Mouse (Mus musculus) forebrain, embryonic 12.5 days (tissue): ENCODE data around the gene Rgl2. TPM values are rescaled to one million over a fixed set of nuclear protein-coding genes. Genes with fewer than 3 reads are reported as not detected.

Experiments used
- ATAC-seq: fragments of 200-750 bp; cut with Nextera tagmentation; 2 replicates; pipeline ENCODE4 v1.8.0; 2017; ENCODE audit warnings: moderate TSS enrichment; ENCODE audit not compliant: low FRiP score
- H3K27ac ChIP-seq: fragments of 300-500 bp; sonication (generic); 2 replicates; pipeline ENCODE4 v1.5.1; 2016; ENCODE audit warnings: mild to moderate bottlenecking
- H3K27me3 ChIP-seq: fragments of 300-500 bp; sonication (generic); 2 replicates; pipeline ENCODE4 v1.6.1; 2016; ENCODE audit warnings: mild to moderate bottlenecking
- H3K36me3 ChIP-seq: fragments of 300-500 bp; sonication (generic); replicated peaks from 2 replicates; pipeline ENCODE4 v1.6.1; 2016; ENCODE audit warnings: mild to moderate bottlenecking
- H3K4me1 ChIP-seq: fragments of 300-500 bp; sonication (generic); 2 replicates; pipeline ENCODE4 v1.6.1; 2016
- H3K4me2 ChIP-seq: fragments of 300-500 bp; sonication (generic); 2 replicates; pipeline ENCODE4 v1.6.1; 2016; ENCODE audit warnings: mild to moderate bottlenecking, moderate library complexity
- H3K4me3 ChIP-seq: fragments of 300-500 bp; sonication (generic); replicated peaks from 2 replicates; pipeline ENCODE4 v1.5.1; 2016; ENCODE audit warnings: mild to moderate bottlenecking
- H3K9ac ChIP-seq: fragments of 300-500 bp; sonication (generic); 2 replicates; pipeline ENCODE4 v1.6.1; 2016; ENCODE audit warnings: mild to moderate bottlenecking
- H3K9me3 ChIP-seq: fragments of 300-500 bp; sonication (generic); 2 replicates; pipeline ENCODE4 v1.6.1; 2016
- WGBS: fragments of 180-500 bp; shearing (Covaris S2); methylation state at CpG from one replicate; pipeline ENCODE4 v1.1.7; 2016; 5-methylcytosine and 5-hydroxymethylcytosine counted together
- polyA plus RNA-seq: library from polyadenylated mRNA; unstranded; fragments of >200 nt; fragmentation: Nextera tagmentation; extraction: Ambion mirVana; gene quantifications from 2 replicates; pipeline ENCODE4 v1.2.1, GENCODE M21; 2016

The Rgl2 gene
- polyA plus RNA-seq, 1 experiment from 2014 or later, result 55.9 TPM

GRCm38 (mm10) chr17:33910346-33911051 is 18.8 kb upstream of the Rgl2 start:
- Histone ChIP-seq H3K27ac (peak overlapping the region; percentile 91; the same call in 1 of the 2 replicates), H3K4me1 (peaks cover 41% of the 10 kb centered on the region), H3K9ac (peak overlapping the region; percentile 87), H3K4me2 (peak overlapping the region; percentile 99), H3K9me3 (no peaks in the 10 kb centered on the region), H3K4me3 (peak overlapping the region; percentile 84), H3K27me3 (no peaks in the 10 kb centered on the region), H3K36me3 (peaks cover 41% of the 10 kb centered on the region)
- ATAC-seq, result no peak
- 57% methylated on average over 11 of the region's 11 CpGs for WGBS

- Histone ChIP-seq H3K9ac (no peak overlapping the region), H3K27me3 (no peaks in the 10 kb centered on the region), H3K4me3 (peak overlapping the region; percentile 84; the same call in 1 of the 2 replicates), H3K4me2 (no peak overlapping the region), H3K36me3 (peaks cover 41% of the 10 kb centered on the region), H3K9me3 (no peaks in the 10 kb centered on the region), H3K27ac (no peak overlapping the region), H3K4me1 (peaks cover 42% of the 10 kb centered on the region)
- WGBS, result 93% methylated on average over 31 of the region's 31 CpGs
- no peak for ATAC-seq
Measured at GRCm38 (mm10) chr17:33911052-33911812, 18.1 kb upstream of the Rgl2 start.

- Histone ChIP-seq H3K27me3 (no peaks in the 10 kb centered on the region), H3K9me3 (no peaks in the 10 kb centered on the region), H3K4me3 (no peak overlapping the region), H3K4me1 (peaks cover 48% of the 10 kb centered on the region), H3K27ac (no peak overlapping the region), H3K9ac (no peak overlapping the region), H3K36me3 (peaks cover 41% of the 10 kb centered on the region), H3K4me2 (no peak overlapping the region)
- no peak for ATAC-seq
- 91% methylated on average over 28 of the region's 28 CpGs for WGBS
Measured at GRCm38 (mm10) chr17:33911813-33912414, 17.4 kb upstream of the Rgl2 start.

- 91% methylated on average over 10 of the region's 10 CpGs for WGBS
- no peak overlapping the region for H3K27ac ChIP-seq
- peaks cover under 1% of the 10 kb centered on the region; the same call in 1 of the 2 replicates for H3K27me3 ChIP-seq
- H3K4me1 ChIP-seq, result peaks cover 50% of the 10 kb centered on the region
- no peak for ATAC-seq
- no peak overlapping the region for H3K4me2 ChIP-seq
- H3K4me3 ChIP-seq, result no peak overlapping the region
- no peaks in the 10 kb centered on the region for H3K9me3 ChIP-seq
- H3K36me3 ChIP-seq, result peaks cover 54% of the 10 kb centered on the region
- no peak overlapping the region for H3K9ac ChIP-seq
Measured at GRCm38 (mm10) chr17:33913264-33913663, 16.1 kb upstream of the Rgl2 start.

- peaks cover 7% of the 10 kb centered on the region; the same call in 1 of the 2 replicates for H3K27me3 ChIP-seq
- no peak overlapping the region for H3K4me2 ChIP-seq
- H3K4me3 ChIP-seq, result no peak overlapping the region
- WGBS, result 96% methylated on average over 8 of the region's 8 CpGs
- no peaks in the 10 kb centered on the region for H3K9me3 ChIP-seq
- H3K9ac ChIP-seq, result no peak overlapping the region
- H3K4me1 ChIP-seq, result peaks cover 53% of the 10 kb centered on the region
- no peak overlapping the region for H3K27ac ChIP-seq
- no peak for ATAC-seq
- peaks cover 56% of the 10 kb centered on the region for H3K36me3 ChIP-seq
Measured at GRCm38 (mm10) chr17:33913905-33914304, 15.4 kb upstream of the Rgl2 start.

GRCm38 (mm10) chr17:33914969-33915391 is 14.4 kb upstream of the Rgl2 start:
- peaks cover 7% of the 10 kb centered on the region; the same call in 1 of the 2 replicates for H3K27me3 ChIP-seq
- peaks cover 56% of the 10 kb centered on the region for H3K36me3 ChIP-seq
- H3K9me3 ChIP-seq, result no peaks in the 10 kb centered on the region
- H3K27ac ChIP-seq, result peak overlapping the region; percentile 36; the same call in 1 of the 2 replicates
- H3K4me1 ChIP-seq, result peaks cover 62% of the 10 kb centered on the region
- H3K4me2 ChIP-seq, result peak overlapping the region; percentile 65
- WGBS, result 74% methylated on average over 13 of the region's 13 CpGs
- H3K4me3 ChIP-seq, result peak overlapping the region; percentile 10; the same call in 1 of the 2 replicates
- ATAC-seq, result no peak
- H3K9ac ChIP-seq, result no peak overlapping the region; the same call in 1 of the 2 replicates

- peak within 1 kb of the TSS; percentile 66 for H3K9ac ChIP-seq
- H3K4me1 ChIP-seq, result peaks cover 60% of the 10 kb centered on the region
- peak; percentile 91 for ATAC-seq
- H3K4me2 ChIP-seq, result peak within 1 kb of the TSS; percentile 65
- peaks cover 56% of the 10 kb centered on the region for H3K36me3 ChIP-seq
- WGBS, result under 1% methylated on average over 34 of the region's 34 CpGs
- H3K9me3 ChIP-seq, result no peaks in the 10 kb centered on the region
- H3K27me3 ChIP-seq, result peaks cover 7% of the 10 kb centered on the region; the same call in 1 of the 2 replicates
- peak within 1 kb of the TSS; percentile 88 for H3K27ac ChIP-seq
- H3K4me3 ChIP-seq, result peak within 1 kb of the TSS; percentile 65
Measured at GRCm38 (mm10) chr17:33915671-33916250, 13.6 kb upstream of the Rgl2 start, which contains the start of the genes Tapbp and Zbtb22. Gene Tapbp, plus strand, starts transcription at chr17:33915899. Gene Zbtb22, plus strand, starts transcription at chr17:33915904.

- H3K27ac ChIP-seq, result peak overlapping the region; percentile 88
Measured at GRCm38 (mm10) chr17:33916294-33916693, 13.0 kb upstream of the Rgl2 start.

GRCm38 (mm10) chr17:33916847-33917655 is 12.3 kb upstream of the Rgl2 start:
- 71% methylated on average over 31 of the region's 31 CpGs for WGBS

More at GRCm38 (mm10) chr17:33916294-33916693, 13.0 kb upstream of the Rgl2 start:
- WGBS, result under 1% methylated on average over 15 of the region's 20 CpGs
- Histone ChIP-seq H3K4me3 (peak overlapping the region; percentile 65), H3K27me3 (peaks cover 7% of the 10 kb centered on the region; the same call in 1 of the 2 replicates), H3K36me3 (peaks cover 52% of the 10 kb centered on the region), H3K4me1 (peaks cover 60% of the 10 kb centered on the region), H3K9me3 (no peaks in the 10 kb centered on the region), H3K4me2 (peak overlapping the region; percentile 65), H3K9ac (peak overlapping the region; percentile 66)
- ATAC-seq, result peak; percentile 18

GRCm38 (mm10) chr17:33917656-33918292 is 11.6 kb upstream of the Rgl2 start:
- WGBS, result 84% methylated on average over 18 of the region's 18 CpGs
- peaks cover 37% of the 10 kb centered on the region for H3K36me3 ChIP-seq
- peaks cover 7% of the 10 kb centered on the region; the same call in 1 of the 2 replicates for H3K27me3 ChIP-seq
- H3K9ac ChIP-seq, result no peak overlapping the region
- no peak overlapping the region for H3K27ac ChIP-seq
- H3K4me2 ChIP-seq, result no peak overlapping the region
- peaks cover 60% of the 10 kb centered on the region for H3K4me1 ChIP-seq
- no peaks in the 10 kb centered on the region for H3K9me3 ChIP-seq
- H3K4me3 ChIP-seq, result no peak overlapping the region; the same call in 1 of the 2 replicates
- ATAC-seq, result no peak

More at GRCm38 (mm10) chr17:33916847-33917655, 12.3 kb upstream of the Rgl2 start:
- no peak for ATAC-seq
- H3K27ac ChIP-seq, result no peak overlapping the region
- peak overlapping the region; percentile 65 for H3K4me2 ChIP-seq
- H3K4me1 ChIP-seq, result peaks cover 60% of the 10 kb centered on the region
- peak overlapping the region; percentile 65 for H3K4me3 ChIP-seq
- peaks cover 44% of the 10 kb centered on the region for H3K36me3 ChIP-seq
- H3K27me3 ChIP-seq, result peaks cover 7% of the 10 kb centered on the region; the same call in 1 of the 2 replicates
- H3K9ac ChIP-seq, result peak overlapping the region; percentile 66
- no peaks in the 10 kb centered on the region for H3K9me3 ChIP-seq
